Mouse (Mus musculus): ENCODE measurements at regions not wholly inside any gene's neighbourhood (a gene's known extent, or its start where the extent isn't known, plus 50 kb on each side); places are given as distances from the start of the nearest gene placed in this dataset.

DNA sequence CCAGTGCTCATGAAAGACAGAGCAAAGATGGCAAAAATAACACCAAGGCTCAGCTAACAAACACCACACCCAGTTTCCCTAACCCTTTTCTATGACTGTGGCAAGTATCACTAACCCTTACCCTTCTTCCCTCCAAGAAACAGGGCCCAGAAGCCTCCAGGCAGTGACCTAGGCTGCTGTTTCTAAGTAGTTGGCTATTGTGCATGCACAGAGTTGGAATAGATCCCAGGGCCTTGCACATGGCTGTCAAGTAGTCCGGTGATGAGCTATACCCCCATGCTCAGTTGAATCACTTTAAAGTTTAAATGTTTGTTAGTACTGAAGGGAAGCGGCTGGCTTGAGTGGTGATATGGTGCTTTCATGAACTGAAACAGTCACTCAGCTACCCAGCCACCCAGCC is 53.9 kb upstream of the Arntl start:
- Histone ChIP-seq H3K27ac (ENCODE audit: insufficient read depth, low read length) (no peak overlapping the region), H3K36me3 (ENCODE audit: control insufficient read depth, insufficient read depth, low read length) (no peaks in the 10 kb centered on the region), H3K27me3 (ENCODE audit: control insufficient read depth, insufficient read depth, low read length) (no peaks in the 10 kb centered on the region), H3K4me1 (ENCODE audit: control insufficient read depth, insufficient read depth, insufficient read length) (no peaks in the 10 kb centered on the region), H3K4me3 (ENCODE audit: extremely low read depth, insufficient read depth, insufficient read length) (no peak overlapping the region)
- WGBS: 85% methylated on average over 2 of the region's 2 CpGs
- TF ChIP-seq POLR2A (IDR thresholded peaks at IDR 0.05; ENCODE audit: low read depth, low read length) (no peak), CTCF (IDR thresholded peaks at IDR 0.05; ENCODE audit: extremely low read depth, insufficient read depth, insufficient read length, insufficient replicate concordance) (no peak)
- no peak for DNase-seq (ENCODE audit: low read depth in 1 of 2, low spot score in 2 of 2)

DNA sequence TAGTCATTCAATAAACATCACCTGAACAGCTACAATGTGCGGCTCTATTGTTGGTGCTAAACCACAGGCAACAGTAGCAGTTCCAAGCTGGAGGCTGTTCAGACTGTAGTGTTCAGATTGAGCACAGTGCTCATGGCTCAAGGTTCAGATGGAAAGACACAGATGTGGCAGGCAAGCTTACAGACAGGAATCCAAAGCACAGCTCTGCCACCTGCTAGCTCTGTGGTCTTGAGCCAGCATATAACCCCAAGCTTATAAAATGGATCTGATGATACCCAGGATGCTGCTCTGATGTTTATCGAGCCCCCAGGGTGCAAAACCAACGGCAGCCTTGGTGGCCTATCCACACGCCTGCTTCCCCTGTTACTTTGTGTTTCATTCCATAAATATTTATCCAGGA is 53.2 kb upstream of the Arntl start:
- H3K36me3 ChIP-seq (ENCODE audit: control insufficient read depth, insufficient read depth, low read length): no peaks in the 10 kb centered on the region
- H3K4me3 ChIP-seq (ENCODE audit: extremely low read depth, insufficient read depth, insufficient read length): no peak overlapping the region
- no peak for DNase-seq (ENCODE audit: low read depth in 1 of 2, low spot score in 2 of 2)
- H3K27me3 ChIP-seq (ENCODE audit: control insufficient read depth, insufficient read depth, low read length): no peaks in the 10 kb centered on the region
- no peaks in the 10 kb centered on the region for H3K4me1 ChIP-seq (ENCODE audit: control insufficient read depth, insufficient read depth, insufficient read length)
- TF ChIP-seq CTCF (IDR thresholded peaks at IDR 0.05; ENCODE audit: extremely low read depth, insufficient read depth, insufficient read length, insufficient replicate concordance): no peak
- no peak for TF ChIP-seq POLR2A (IDR thresholded peaks at IDR 0.05; ENCODE audit: low read depth, low read length)
- no peak overlapping the region for H3K27ac ChIP-seq (ENCODE audit: insufficient read depth, low read length)
- 86% methylated on average over 4 of the region's 4 CpGs for WGBS

DNA sequence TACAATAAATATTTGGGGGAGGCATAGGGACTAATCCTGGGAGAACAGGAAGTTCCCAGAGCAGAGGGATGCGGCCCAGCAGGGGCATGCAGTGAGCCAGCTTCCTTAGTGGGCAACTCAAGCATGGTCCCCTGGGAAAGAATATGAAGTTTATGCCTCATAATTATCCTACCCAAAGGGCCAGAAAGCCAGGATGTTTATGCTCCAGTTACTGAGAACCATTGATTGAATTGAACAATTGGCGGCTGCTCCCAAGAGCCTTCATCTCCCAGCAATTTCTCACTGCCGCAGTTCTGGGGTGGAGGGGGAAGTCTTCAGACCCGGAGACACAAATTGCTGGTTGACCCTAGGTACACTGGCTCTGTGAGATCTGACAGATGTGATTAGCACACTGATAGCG is 50.9 kb upstream of the Arntl start:
- no peaks in the 10 kb centered on the region for H3K27me3 ChIP-seq (ENCODE audit: control insufficient read depth, insufficient read depth, low read length)
- no peak overlapping the region for H3K4me3 ChIP-seq (ENCODE audit: extremely low read depth, insufficient read depth, insufficient read length)
- no peaks in the 10 kb centered on the region for H3K4me1 ChIP-seq (ENCODE audit: control insufficient read depth, insufficient read depth, insufficient read length)
- DNase-seq (ENCODE audit: low read depth in 1 of 2, low spot score in 2 of 2): no peak
- TF ChIP-seq CTCF (IDR thresholded peaks at IDR 0.05; ENCODE audit: extremely low read depth, insufficient read depth, insufficient read length, insufficient replicate concordance): no peak
- TF ChIP-seq POLR2A (IDR thresholded peaks at IDR 0.05; ENCODE audit: low read depth, low read length): no peak
- 87% methylated on average over 5 of the region's 5 CpGs for WGBS
- no peaks in the 10 kb centered on the region for H3K36me3 ChIP-seq (ENCODE audit: control insufficient read depth, insufficient read depth, low read length)
- H3K27ac ChIP-seq (ENCODE audit: insufficient read depth, low read length): no peak overlapping the region

DNA sequence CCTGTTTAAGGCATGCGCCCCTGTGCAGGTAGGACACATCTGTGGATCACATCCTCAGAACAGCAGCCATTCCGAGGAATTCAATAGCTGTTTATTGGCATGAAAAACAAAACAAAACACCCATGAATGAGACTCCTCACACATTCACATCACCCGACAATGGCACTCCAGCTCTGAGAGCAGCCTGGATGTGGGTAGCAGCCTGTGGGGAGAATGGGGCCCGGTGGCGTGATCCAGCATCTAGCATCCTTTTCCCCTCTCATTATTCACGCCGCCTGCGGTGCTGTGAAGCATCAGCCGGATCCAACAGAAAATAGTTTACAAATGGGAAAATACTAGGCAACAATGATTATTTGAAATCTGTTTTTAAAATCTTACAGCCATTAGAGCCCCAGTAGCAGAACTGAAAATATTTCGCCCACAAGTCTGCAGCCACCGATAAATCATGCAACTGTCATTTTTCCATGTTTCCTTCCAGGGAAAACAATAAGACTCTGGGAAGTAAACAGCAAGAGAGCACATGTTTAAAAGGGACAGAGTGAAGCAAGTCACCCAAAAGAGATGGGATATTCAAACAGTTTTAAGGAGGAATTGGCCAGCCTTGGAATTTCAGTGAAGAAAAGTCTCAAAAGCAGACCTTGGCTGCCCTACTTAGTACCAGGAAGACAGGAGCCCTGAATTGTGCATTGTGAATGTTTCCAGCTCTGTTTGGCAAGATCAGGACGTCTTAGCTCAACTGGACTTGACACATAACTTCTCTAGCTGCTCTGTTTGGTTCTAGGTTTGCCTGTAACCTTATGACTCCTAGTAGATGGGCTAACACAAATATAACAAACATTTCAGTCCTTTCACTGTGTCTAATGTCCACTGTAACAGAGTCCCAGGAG is 50.2 kb upstream of the Arntl start:
- Histone ChIP-seq H3K27me3 (ENCODE audit: control insufficient read depth, insufficient read depth, low read length) (no peaks in the 10 kb centered on the region), H3K36me3 (ENCODE audit: control insufficient read depth, insufficient read depth, low read length) (no peaks in the 10 kb centered on the region), H3K27ac (ENCODE audit: insufficient read depth, low read length) (no peak overlapping the region), H3K4me3 (ENCODE audit: extremely low read depth, insufficient read depth, insufficient read length) (no peak overlapping the region), H3K4me1 (ENCODE audit: control insufficient read depth, insufficient read depth, insufficient read length) (no peaks in the 10 kb centered on the region)
- 83% methylated on average over 12 of the region's 12 CpGs for WGBS
- TF ChIP-seq POLR2A (IDR thresholded peaks at IDR 0.05; ENCODE audit: low read depth, low read length) (no peak), CTCF (IDR thresholded peaks at IDR 0.05; ENCODE audit: extremely low read depth, insufficient read depth, insufficient read length, insufficient replicate concordance) (no peak)
- DNase-seq (ENCODE audit: low read depth in 1 of 2, low spot score in 2 of 2): no peak

All from spleen, adult 2 months (tissue).